Mouse (Mus musculus) limb, embryonic 11.5 days (tissue): ENCODE measurements at regions not wholly inside any gene's neighbourhood (a gene's known extent, or its start where the extent isn't known, plus 50 kb on each side); places are given as distances from the start of the nearest gene placed in this dataset.

Source experiments
- ATAC-seq: fragments of 200-750 bp; cut with Nextera tagmentation; 2 replicates; pipeline ENCODE4 v1.8.0; 2017; ENCODE audit warnings: low read depth; ENCODE audit not compliant: insufficient number of reproducible peaks, low FRiP score, low TSS enrichment
- DNase-seq: peaks from one replicate; pipeline ENCODE4 v3.0.0-alpha.2; 2015; ENCODE audit warnings: low spot score
- H3K27ac ChIP-seq: fragments of 300-500 bp; sonication (generic); replicated peaks from 2 replicates; pipeline ENCODE4 v1.5.1; 2014; ENCODE audit warnings: low read depth, mild to moderate bottlenecking, low read length
- H3K27me3 ChIP-seq: fragments of 300-500 bp; sonication (generic); 2 replicates; pipeline ENCODE4 v1.6.1; 2014; ENCODE audit warnings: mild to moderate bottlenecking, low read length, mixed read lengths; ENCODE audit not compliant: control insufficient read depth, insufficient read depth
- H3K36me3 ChIP-seq: fragments of 300-500 bp; sonication (generic); 2 replicates; pipeline ENCODE4 v1.6.1; 2014; ENCODE audit warnings: mild to moderate bottlenecking, low read length, moderate library complexity, mixed read lengths; ENCODE audit not compliant: control insufficient read depth, insufficient read depth
- H3K4me1 ChIP-seq: fragments of 300-500 bp; sonication (generic); 2 replicates; pipeline ENCODE4 v1.6.1; 2014; ENCODE audit warnings: low read length, mixed read lengths; ENCODE audit not compliant: control insufficient read depth, insufficient read depth
- H3K4me2 ChIP-seq: fragments of 300-500 bp; sonication (generic); 2 replicates; pipeline ENCODE4 v1.6.1; 2014; ENCODE audit warnings: low read depth, mild to moderate bottlenecking, moderate library complexity; ENCODE audit not compliant: severe bottlenecking
- H3K4me3 ChIP-seq: fragments of 300-500 bp; sonication (generic); 2 replicates; pipeline ENCODE4 v1.5.1; 2014; ENCODE audit warnings: low read depth, low read length
- H3K9ac ChIP-seq: fragments of 300-500 bp; sonication (generic); 2 replicates; pipeline ENCODE4 v1.6.1; 2014; ENCODE audit warnings: mild to moderate bottlenecking, low read length
- H3K9me3 ChIP-seq: fragments of 300-500 bp; sonication (generic); 2 replicates; pipeline ENCODE4 v1.6.1; 2016; ENCODE audit warnings: low read length; ENCODE audit not compliant: control insufficient read depth
- WGBS: fragments of 180-500 bp; shearing (Covaris S2); extraction: QIAGEN DNeasy Blood & Tissue Kit; methylation state at CpG from one replicate; pipeline ENCODE4 v1.1.7; 2014; 5-methylcytosine and 5-hydroxymethylcytosine counted together

GRCm38 (mm10) chr5:149353039-149353655 lies 58.4 kb upstream of the Medag start:
- Histone ChIP-seq H3K27me3 (no peaks in the 10 kb centered on the region), H3K36me3 (no peaks in the 10 kb centered on the region), H3K4me2 (no peak overlapping the region), H3K9me3 (no peaks in the 10 kb centered on the region), H3K4me3 (no peak overlapping the region), H3K27ac (peak overlapping the region; percentile 72), H3K9ac (no peak overlapping the region), H3K4me1 (peaks cover 14% of the 10 kb centered on the region)
- WGBS, result 17% methylated on average over 14 of the region's 14 CpGs
- DNase-seq, result peak; percentile 89
- ATAC-seq, result peak; percentile 88

GRCm38 (mm10) chr5:149354448-149355115 lies 57.0 kb upstream of the Medag start:
- H3K4me1 ChIP-seq, result peaks cover 14% of the 10 kb centered on the region
- DNase-seq (no peak), ATAC-seq (no peak)
- H3K27me3 ChIP-seq, result no peaks in the 10 kb centered on the region
- H3K4me2 ChIP-seq, result no peak overlapping the region
- H3K27ac ChIP-seq, result no peak overlapping the region
- no peak overlapping the region for H3K9ac ChIP-seq
- no peak overlapping the region for H3K4me3 ChIP-seq
- no peaks in the 10 kb centered on the region for H3K9me3 ChIP-seq
- WGBS, result 83% methylated on average over 4 of the region's 4 CpGs
- H3K36me3 ChIP-seq, result no peaks in the 10 kb centered on the region

GRCm38 (mm10) chr5:149355131-149355530 lies 56.4 kb upstream of the Medag start:
- Histone ChIP-seq H3K9me3 (peaks cover 4% of the 10 kb centered on the region; the same call in 1 of the 2 replicates), H3K27ac (no peak overlapping the region), H3K36me3 (no peaks in the 10 kb centered on the region), H3K4me2 (no peak overlapping the region), H3K4me3 (no peak overlapping the region), H3K27me3 (no peaks in the 10 kb centered on the region), H3K4me1 (peaks cover 14% of the 10 kb centered on the region), H3K9ac (no peak overlapping the region)
- no peak for DNase-seq
- no peak for ATAC-seq
- 90% methylated on average over 7 of the region's 7 CpGs for WGBS

- no peak for ATAC-seq
- Histone ChIP-seq H3K9ac (no peak overlapping the region), H3K9me3 (peaks cover 4% of the 10 kb centered on the region; the same call in 1 of the 2 replicates), H3K4me2 (no peak overlapping the region), H3K27me3 (no peaks in the 10 kb centered on the region), H3K36me3 (no peaks in the 10 kb centered on the region), H3K4me1 (peaks cover 14% of the 10 kb centered on the region), H3K4me3 (no peak overlapping the region), H3K27ac (no peak overlapping the region)
- no peak for DNase-seq
- WGBS, result 93% methylated on average over 1 of the region's 1 CpGs
Measured at GRCm38 (mm10) chr5:149356970-149357369, 54.6 kb upstream of the Medag start.
